Mouse (Mus musculus) forelimb bud, embryonic 11.5 days (tissue): Measurements from ENCODE around the gene S100a5.

Experiments used
- DNase-seq: peaks from one replicate; pipeline ENCODE4 v3.0.0-alpha.2; 2012; ENCODE audit warnings: low read depth, low spot score

The S100a5 gene

DNA sequence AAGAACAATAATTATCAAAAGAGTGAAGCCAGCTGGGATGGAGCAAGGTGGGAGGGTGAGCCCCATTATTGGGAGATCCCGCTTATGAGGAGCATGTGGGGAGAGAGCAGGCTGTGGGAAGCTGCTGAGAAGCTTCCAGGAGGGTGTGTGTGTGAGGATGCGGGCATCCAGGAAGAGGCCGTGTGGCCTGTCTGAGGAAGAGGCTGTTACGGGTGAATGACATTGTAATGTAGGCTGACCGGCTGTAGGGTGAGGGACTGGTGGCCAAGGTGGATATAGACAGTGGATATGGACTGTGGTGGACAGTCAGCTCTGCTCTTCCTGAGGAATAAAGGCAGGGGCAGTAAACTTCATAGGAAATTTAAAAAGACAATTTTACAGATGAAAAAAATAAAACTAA lies 17.2 kb downstream of the S100a5 start:
- DNase-seq, result no peak

DNA sequence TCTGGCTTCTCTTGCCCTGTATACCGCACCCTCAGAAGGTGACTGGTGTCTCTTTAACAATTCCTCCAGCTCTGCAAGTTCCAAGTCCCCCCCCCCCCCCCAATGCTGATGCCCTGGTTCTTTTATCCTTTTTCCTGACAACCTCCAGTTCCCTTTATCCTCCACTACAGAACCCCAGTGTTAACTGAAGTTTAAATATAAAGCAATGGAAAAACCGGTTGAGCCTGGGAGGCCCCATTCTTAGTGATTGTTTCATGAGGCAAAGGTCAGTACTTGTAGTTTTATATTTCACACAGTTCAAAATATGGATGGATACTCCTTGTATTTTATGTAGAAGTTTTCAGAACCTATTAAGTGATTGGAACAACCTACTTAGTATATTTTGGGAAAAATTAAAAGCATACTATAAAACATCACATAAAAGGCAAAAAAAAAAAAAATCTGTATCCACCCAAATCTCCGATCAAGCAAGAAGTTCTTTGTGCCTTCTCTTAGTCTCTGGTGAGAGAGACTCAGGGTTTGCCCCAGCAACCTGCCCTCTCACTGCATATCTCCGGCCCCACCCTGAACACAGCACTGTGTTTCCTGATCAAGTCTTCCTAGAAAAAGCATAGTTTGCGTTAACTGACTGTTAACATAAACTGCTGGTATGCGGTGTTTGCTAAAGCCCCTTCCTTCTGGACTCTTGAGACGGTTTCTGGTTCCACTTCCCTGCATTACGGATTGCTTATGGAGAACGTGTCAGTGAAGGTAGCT lies 18.1 kb downstream of the S100a5 start:
- no peak for DNase-seq

DNA sequence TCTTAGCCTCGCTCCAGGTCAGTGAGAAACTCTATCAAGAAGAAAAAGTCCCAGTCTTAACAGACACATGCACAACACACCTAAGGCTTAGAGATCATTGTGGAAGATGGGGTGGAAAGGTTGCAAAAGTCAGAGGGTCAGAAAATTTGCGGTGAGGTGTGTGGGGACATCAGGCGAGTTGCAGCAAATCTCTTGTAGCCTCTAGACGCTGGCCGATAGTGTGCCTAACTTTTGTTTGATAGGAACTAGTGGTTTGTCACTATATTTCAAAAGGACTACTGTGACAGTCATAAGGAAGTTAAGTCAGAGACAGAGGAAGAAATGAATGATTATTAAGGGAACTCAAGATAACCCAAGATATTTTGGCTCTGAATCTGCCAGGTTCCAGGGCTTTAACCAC lies 19.0 kb downstream of the S100a5 start:
- DNase-seq, result no peak

DNA sequence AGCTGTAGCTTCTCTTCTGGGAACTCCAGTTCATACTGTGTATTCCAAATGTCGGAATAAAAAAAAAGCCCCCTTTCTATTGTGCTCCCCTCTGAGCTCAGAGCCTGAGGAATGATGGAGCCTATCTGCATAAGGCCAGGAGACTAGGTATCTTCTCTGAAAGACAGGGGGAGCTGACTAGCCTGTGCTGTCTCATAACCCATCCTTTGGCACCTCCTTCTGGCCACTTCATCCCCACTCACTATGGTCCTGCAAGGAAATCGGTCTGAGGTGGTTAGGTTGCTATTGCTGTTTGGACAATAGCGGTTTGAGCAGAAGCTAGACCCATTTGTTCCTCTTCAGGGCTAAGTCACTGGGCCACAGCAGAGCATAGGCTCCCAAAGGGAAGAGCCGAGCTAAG lies 19.5 kb downstream of the S100a5 start:
- DNase-seq, result no peak

DNA sequence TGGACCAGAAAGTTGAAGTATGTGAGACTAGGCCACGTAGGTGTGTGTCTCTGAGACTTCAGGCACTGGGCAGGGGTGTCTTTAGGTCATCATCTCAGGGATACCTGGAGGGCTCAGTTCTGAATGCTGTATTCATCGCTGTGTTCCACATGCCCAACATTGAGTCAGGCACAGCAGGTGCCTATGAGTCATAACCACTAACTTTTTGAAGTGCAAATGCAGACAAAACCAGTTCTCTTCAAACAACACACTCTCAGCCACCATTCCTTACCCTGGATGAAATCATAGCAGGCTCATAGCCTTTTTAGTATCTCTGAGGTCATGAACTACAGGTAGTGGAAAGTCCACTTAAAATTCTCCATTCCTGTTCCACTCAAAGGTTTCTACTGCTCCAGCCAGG lies 21.0 kb downstream of the S100a5 start:
- DNase-seq, result no peak

DNA sequence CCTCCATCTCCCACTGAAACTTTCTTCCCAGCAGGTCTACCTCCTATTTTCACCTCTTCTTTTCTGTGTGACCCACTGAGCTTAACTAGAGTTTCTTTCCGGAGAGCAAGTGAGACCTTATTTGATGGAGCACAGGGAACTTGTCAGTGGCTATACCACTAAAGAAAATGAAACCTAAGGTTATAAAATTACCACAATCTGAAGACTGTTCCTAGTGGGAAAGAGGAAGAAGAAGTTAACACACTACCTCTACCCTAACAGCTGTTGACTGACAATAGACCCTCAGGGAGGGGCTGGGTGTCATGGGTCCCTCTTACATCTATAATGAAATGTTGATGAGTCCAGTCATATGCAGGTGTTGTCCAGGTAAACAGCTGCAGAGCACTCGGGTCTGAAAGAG lies 23.7 kb downstream of the S100a5 start:
- no peak for DNase-seq

DNA sequence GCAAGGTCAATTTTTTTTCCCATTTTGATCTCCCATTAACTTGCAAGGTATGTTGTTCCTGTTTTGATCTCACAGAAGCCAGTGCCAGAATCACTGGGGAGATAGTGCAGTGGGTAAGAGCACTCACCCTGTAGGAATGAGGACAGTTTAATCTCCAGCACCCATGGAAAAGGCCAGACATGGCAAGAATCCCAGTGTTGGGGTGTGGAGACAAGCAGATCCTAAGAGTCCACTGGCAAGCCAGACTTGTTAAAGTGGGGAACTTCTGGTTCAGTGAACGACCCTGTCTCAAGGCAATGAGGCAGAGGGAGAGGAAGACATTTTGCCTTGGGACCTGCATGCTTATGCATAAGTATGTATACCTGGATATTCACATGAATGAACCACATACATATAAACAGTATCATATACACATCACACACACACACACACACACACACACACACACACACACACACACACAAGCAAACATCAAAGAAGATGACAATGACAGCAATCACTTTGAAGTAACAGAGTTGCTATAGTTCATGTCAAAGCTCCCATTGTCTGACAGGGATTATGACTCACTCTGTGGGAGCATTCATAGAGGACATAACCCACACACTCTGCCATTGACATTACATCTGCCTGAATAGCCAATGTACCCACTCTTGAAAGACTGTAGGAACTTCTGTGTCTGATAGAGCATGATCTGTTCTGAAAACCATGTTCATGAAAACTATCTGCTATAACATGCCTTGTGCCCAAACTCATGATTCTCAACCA lies 30.4 kb downstream of the S100a5 start:
- no peak for DNase-seq

DNA sequence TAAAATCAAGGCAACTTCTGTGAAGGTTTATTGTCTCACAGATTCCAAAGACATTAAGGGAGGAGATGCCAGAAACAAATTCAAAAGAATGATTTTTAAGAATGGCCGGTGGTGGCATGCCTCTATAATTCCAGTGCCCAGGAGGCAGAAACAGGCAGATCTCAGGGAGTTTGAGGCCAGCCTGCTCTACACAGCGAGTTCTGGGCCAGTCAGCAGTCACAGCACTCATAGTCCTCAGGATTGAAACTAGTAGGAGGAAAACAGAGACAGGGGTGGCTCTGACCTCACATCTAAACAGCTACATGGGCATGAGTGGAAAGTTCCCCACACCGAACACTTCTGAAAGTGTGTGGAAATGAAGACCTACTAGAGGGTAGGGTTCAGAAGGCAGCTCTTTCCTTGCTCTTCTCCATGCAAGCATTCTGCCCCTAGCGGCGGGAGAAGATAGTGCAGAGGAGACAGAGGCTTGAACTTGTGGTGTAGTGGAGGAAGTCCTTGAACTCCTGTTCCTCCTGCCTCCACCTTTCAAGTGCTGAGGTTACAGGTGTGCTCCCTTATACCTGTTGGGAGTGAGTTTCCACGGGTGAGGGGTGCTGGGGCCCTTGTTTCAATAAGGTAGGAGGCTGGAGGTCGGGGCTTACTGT lies 31.3 kb downstream of the S100a5 start:
- no peak for DNase-seq

DNA sequence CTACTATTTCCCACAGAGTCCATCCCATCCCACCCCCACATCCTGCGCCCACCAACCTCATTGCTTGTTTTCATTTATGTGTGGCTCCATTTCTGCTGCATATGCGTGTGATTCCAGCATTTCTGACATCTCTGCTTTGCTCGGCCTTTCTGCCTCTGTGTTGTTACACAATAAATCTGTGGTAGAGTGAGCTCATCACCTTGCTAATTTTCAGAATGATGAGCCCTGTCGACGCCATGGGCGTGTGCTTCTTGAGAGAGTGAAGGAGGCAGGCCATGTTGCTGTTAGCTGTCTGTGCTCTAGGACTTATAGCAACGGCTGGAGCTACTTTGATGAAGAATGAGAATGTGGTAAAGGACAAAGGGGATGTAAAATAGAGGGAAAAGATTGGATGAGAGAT lies 32.7 kb downstream of the S100a5 start:
- no peak for DNase-seq

DNA sequence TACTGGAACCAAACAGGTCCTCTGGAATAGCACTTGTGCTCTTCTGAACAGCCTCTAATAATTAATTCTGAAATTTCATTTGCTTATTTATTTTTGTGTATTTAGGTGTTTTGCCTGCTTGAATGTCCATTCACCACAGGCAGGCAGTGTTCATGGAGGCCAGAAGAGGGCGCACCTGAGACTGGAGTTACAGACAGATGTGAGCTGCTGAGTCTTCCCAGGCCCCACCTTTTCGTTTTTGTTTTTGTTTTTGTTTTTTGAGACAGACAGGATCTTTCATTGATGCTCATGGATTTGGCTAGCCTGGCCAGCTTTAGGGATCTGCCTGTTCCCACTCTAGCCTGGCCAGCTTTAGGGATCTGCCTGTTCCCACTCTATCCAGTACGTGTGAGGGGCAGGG lies 35.9 kb downstream of the S100a5 start:
- no peak for DNase-seq

DNA sequence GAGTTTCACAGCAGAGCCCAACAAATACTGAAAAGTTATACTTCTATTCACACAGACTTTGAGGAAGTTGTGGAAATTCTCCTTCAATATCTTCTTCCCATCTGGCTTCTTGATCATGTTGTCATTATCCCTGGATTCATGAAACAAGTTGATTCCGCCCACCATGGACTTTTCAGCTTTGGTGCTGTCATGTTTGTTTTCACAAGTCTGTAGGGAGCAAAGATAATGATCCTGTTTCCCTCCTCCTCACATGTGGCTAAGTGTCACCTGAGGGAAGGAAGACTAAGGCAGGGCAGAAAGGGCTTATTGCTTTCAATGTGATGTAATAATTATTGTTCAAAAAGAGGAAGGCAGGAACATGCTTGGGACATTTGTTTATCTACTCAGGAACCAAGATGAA lies 39.0 kb downstream of the S100a5 start:
- DNase-seq, result no peak

DNA sequence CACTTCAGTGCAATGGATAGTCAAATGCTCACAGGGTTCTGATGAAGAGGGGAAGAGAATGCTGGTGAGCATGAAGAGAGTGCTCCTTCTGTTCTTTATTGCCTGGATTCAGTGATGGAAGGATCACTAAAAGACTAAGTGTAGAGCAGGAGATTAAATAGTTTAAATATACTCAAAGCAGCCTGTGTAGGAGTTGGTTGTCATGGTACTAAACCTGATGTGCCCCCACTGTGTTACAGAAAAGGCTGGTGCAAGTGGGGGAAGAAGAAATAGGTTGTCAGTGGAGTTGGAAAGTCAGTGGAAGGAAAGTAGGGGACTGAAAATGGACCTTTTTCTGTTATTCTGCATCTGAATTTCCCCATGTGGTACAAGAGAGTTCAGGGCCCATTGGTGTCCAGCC lies 40.7 kb downstream of the S100a5 start:
- DNase-seq, result no peak

DNA sequence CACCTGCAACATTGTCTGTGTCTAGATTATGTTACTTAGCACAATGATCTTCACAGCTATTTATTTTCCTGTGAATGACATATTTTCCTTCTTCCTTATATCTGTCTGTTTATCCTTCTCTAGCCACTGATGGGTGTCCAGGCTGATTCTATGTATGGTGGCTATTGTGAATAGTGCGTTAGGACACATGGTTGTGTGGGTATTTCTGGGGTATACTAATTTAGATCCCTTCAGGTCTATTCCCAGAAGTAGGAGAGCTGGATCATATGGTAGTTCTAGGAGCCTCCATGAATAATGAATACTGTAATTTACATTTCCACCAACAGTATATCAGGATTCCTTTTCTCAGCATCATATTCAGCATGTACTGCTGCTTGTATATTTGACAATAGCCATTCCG lies 41.5 kb downstream of the S100a5 start:
- no peak for DNase-seq

DNA sequence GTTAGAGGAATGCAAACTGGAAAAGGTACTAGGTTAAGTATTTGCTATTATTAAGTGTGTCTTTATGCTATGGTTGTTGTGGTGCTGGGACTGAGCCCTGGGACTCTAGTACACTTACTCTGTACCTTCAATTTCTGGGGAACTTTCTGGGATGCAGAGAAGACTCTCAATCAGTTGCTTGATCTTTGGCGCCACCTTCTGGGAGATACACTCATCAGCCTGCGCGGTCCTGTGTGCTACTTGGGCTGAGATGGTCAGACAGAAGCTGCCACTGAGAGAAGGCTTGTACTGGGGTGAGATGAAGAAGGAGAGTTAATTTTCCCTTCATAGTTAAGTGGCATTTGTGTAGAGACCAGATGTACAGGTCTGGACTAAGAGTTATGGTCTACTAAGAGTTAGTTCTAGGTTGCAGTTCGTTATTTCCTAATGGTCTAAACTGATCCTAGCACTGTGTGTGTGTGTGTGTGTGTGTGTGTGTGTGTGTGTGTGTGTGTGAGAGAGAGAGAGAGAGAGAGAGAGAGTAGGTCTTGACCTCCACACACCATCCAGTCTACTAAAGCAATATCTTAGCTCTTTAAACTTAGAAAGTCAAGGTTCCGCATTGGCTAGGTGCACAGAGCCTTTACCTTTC lies 44.7 kb downstream of the S100a5 start:
- peak; percentile 76 for DNase-seq

DNA sequence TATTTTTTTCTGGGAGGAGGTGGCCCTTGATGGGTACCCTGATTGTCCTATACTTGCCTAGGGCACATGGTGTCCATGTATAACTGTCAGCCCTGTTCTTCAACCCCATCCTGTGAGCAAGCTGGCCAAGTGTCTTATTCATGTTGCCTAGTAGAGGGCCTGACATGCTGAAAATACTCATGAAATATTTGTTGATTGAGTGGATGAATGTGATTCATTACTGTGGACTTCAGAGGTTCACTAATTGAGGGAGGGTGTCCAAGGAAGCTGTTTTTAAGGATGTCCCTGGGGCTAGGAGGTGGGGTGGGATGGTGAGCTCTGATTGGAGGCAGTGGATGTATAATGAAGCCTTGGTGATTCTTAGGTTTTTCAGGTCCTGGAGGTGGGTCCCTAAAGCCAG lies 45.4 kb downstream of the S100a5 start, which contains the start of gene S100a7a:
Gene S100a7a (plus strand): TSS at position 301 of the 400 bp plus-strand sequence.
- no peak for DNase-seq

DNA sequence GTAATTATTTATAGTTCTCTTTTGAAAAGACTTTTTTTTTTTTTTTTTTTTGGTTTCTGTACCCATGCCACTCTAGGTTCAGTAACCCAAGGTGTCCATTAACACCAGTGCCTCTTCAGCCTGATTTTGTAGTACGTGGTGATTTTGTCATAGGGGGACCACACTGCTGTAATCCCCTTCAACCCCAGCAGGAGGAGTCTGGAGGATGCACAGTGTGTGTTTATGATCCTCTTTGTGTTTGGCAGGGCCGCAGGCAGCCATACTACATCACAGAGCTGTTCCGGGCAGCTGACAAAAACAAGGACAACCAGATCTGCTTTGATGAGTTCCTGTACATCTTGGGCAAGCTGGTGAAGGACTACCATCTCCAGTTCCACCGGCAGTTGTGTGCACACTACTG lies 49.1 kb downstream of the S100a5 start:
- no peak for DNase-seq

DNA sequence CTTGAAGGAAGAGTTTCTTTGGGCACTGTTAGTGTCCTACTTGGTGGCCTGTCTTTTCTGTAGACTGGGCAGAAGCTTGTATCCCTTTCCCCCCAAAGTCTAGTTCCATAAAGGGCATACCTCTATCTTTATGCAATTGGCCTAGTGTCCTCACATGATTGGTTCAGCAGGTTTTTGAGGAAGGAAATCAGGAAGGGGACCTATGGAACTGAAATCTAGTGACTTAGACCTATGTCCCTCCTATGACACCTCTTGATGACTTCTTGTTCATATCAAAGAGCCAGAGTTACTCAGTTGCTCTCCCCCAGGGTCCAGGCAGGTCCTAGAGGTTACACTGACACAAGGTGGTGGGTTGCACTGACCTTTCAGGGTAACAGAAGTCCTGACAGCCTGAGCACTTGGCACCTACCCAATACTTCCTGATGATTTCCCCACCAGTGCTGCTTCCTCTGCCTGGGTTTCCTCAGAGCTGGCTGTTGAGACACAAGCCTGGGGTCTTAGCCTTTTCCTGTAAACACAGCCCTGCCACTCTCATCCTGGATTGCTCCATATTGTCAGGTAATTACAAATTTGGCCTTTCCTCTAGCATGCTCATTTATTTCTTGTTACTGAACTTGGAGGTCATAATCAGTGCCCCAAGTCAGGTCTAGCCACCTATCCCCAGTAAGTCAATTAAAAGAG lies 51.2 kb downstream of the S100a5 start:
- DNase-seq, result no peak
